Mouse (Mus musculus): ENCODE data around the gene Klk15.

Klk15 gene

GRCm38 (mm10) chr7:43933440-43933839 is at the start of gene Klk15:
Gene Klk15, plus strand, starts transcription at chr7:43933740.
- no peaks in the 10 kb centered on the region for H3K36me3 ChIP-seq (ENCODE audit: control insufficient read depth, insufficient read depth, low read length, poor library complexity, severe bottlenecking)
- H3K27me3 ChIP-seq (ENCODE audit: control insufficient read depth, insufficient read depth, low read length, poor library complexity, severe bottlenecking): no peaks in the 10 kb centered on the region
- DNase-seq (ENCODE audit: low read depth, low spot score): no peak

DNA sequence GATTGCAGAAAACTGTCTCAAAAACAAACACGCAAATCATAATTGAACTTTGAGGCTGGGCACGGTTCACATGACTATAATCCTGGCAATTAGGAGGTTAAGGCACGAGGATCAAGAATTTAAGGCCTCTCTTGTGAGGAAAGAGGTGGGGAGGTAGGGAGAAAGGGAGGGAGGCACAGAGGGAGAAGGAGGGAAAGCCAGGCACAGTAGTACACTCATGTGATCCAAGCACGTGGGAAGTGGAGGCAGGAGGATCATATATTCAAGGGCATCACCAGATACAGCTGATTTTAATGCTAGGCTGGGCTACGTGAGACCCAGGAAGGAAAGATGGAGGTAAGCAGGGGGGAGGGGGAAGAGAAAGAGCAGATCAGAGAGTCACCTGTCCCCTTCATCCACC is 42.2 kb upstream of the Klk15 start:
- H3K27me3 ChIP-seq (ENCODE audit: control insufficient read depth, insufficient read depth, low read length, poor library complexity, severe bottlenecking): no peaks in the 10 kb centered on the region
- no peaks in the 10 kb centered on the region for H3K36me3 ChIP-seq (ENCODE audit: control insufficient read depth, insufficient read depth, low read length, poor library complexity, severe bottlenecking)
- no peak for DNase-seq (ENCODE audit: low read depth, low spot score)

DNA sequence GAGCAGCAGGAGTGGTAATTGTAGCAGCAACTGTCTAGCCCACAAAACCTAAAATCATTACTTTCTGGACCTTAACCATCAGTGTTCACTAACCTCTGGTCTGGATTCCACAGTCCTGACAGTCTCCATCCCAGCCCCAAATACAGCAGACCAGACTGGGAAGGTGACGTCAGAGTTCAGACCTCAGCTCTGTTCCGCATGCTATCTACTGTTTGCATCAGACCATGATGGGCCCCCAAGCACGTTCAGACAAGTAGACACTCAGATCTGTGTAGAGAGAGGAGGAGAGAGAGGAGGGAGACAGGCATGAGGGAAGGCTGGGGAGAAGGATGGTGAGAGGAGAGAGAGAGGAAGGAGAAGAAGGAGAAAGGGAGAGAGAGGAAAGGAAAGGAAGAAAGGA is 41.8 kb upstream of the Klk15 start:
- Histone ChIP-seq H3K27me3 (ENCODE audit: control insufficient read depth, insufficient read depth, low read length, poor library complexity, severe bottlenecking) (no peaks in the 10 kb centered on the region), H3K36me3 (ENCODE audit: control insufficient read depth, insufficient read depth, low read length, poor library complexity, severe bottlenecking) (no peaks in the 10 kb centered on the region)
- DNase-seq (ENCODE audit: low read depth, low spot score): no peak

- no peaks in the 10 kb centered on the region for H3K36me3 ChIP-seq (ENCODE audit: control insufficient read depth, insufficient read depth, low read length, poor library complexity, severe bottlenecking)
- H3K27me3 ChIP-seq (ENCODE audit: control insufficient read depth, insufficient read depth, low read length, poor library complexity, severe bottlenecking): no peaks in the 10 kb centered on the region
- DNase-seq (ENCODE audit: low read depth, low spot score): peak; percentile 74
Observed at GRCm38 (mm10) chr7:43894836-43895235, 38.7 kb upstream of the Klk15 start.

GRCm38 (mm10) chr7:43914821-43915220 is 18.7 kb upstream of the Klk15 start:
- Histone ChIP-seq H3K36me3 (ENCODE audit: control insufficient read depth, insufficient read depth, low read length, poor library complexity, severe bottlenecking) (no peaks in the 10 kb centered on the region), H3K27me3 (ENCODE audit: control insufficient read depth, insufficient read depth, low read length, poor library complexity, severe bottlenecking) (no peaks in the 10 kb centered on the region)
- DNase-seq (ENCODE audit: low read depth, low spot score): no peak

- H3K36me3 ChIP-seq (ENCODE audit: control insufficient read depth, insufficient read depth, low read length, poor library complexity, severe bottlenecking): no peaks in the 10 kb centered on the region
- no peak for DNase-seq (ENCODE audit: low read depth, low spot score)
Observed at GRCm38 (mm10) chr7:43918426-43918825, 15.1 kb upstream of the Klk15 start.

GRCm38 (mm10) chr7:43918871-43919270 is 14.7 kb upstream of the Klk15 start:
- H3K36me3 ChIP-seq (ENCODE audit: control insufficient read depth, insufficient read depth, low read length, poor library complexity, severe bottlenecking): no peaks in the 10 kb centered on the region

More at GRCm38 (mm10) chr7:43918426-43918825, 15.1 kb upstream of the Klk15 start:
- no peaks in the 10 kb centered on the region for H3K27me3 ChIP-seq (ENCODE audit: control insufficient read depth, insufficient read depth, low read length, poor library complexity, severe bottlenecking)

DNA sequence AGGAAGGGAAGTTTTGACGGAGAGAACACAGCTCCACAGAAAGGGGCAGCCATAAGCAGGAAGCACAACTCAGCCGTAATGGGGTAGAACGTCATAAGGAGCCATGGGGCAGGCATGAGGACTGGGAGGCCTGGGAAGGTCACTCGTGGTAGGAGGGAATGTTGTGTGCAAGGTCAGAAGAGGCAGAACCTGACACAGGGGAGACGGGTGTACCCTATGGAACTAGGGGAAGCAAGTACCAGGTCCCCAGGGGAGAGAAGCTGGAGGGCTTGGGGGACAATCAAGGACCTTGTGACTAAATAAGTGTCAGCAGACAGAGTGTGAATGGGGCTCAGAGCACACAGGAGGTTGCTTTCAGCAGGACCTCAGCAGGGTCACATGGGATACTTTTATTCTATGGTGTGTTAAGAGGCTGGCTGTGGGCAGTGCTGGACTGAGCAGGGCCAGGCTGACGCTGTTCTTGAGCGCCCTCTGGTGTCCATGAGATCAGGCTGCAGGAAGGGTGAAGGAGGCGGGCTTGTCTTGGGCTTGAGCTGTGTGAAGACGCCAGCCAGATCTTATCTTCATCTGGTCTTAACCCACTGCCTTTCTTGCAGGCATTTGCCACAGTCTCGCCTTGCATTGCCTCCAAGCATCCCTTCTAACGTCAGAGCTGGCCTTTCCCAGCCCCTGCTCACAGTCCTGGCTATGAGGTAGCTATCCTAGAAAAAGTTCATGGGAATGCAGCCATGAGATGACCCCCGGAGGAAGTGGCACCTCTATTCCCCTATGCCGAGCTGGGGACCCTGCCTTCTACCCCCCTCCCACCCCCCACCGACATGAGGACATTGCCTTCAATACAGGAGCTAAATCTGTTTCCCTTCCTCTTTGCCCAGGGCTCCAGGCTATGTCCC is 13.7 kb upstream of the Klk15 start:
- H3K27me3 ChIP-seq (ENCODE audit: control insufficient read depth, insufficient read depth, low read length, poor library complexity, severe bottlenecking): no peaks in the 10 kb centered on the region
- no peaks in the 10 kb centered on the region for H3K36me3 ChIP-seq (ENCODE audit: control insufficient read depth, insufficient read depth, low read length, poor library complexity, severe bottlenecking)
- DNase-seq (ENCODE audit: low read depth, low spot score): peak; percentile 61

More at GRCm38 (mm10) chr7:43918871-43919270, 14.7 kb upstream of the Klk15 start:
- H3K27me3 ChIP-seq (ENCODE audit: control insufficient read depth, insufficient read depth, low read length, poor library complexity, severe bottlenecking): no peaks in the 10 kb centered on the region
- DNase-seq (ENCODE audit: low read depth, low spot score): no peak

DNA sequence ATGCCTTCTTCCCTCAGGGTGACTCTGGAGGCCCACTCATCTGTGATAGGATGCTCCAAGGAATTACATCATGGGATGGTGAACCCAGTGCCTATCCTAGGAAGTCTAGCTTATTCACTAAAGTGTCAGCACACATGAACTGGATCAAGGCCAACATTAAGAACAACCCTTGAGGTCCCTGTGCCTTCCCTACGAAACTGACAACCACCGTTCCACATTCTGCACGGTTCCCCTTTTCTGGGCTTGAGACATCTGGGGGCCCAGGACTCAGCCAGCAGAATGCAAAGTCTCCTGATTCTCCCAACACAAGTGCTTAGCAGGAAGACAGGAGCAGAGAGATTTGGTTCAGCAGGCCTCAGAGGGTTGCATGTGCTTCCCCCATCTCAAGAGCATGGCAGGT is 13.0 kb upstream of the Klk15 start:
- no peaks in the 10 kb centered on the region for H3K36me3 ChIP-seq (ENCODE audit: control insufficient read depth, insufficient read depth, low read length, poor library complexity, severe bottlenecking)
- no peak for DNase-seq (ENCODE audit: low read depth, low spot score)
- H3K27me3 ChIP-seq (ENCODE audit: control insufficient read depth, insufficient read depth, low read length, poor library complexity, severe bottlenecking): no peaks in the 10 kb centered on the region

DNA sequence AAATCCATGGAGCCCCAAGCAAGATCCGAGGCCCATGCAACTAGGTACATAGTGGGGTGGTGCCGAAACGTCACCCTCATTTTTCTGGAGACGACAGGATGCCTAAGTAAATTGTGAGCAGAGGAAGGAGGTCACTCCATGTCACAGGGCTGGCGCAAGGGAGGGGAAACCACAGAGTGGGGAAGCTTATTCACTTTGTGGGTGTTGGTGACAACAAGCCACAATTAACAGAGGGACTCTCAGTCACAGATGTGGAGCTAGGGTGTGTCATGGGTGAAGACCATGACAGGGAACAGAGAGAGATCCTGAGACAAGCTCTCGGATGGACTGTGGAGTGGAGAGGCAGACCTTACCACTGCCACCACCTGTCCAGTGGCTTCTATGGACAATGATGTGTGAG is 12.5 kb upstream of the Klk15 start:
- Histone ChIP-seq H3K27me3 (ENCODE audit: control insufficient read depth, insufficient read depth, low read length, poor library complexity, severe bottlenecking) (no peaks in the 10 kb centered on the region), H3K36me3 (ENCODE audit: control insufficient read depth, insufficient read depth, low read length, poor library complexity, severe bottlenecking) (no peaks in the 10 kb centered on the region)
- DNase-seq (ENCODE audit: low read depth, low spot score): no peak

DNA sequence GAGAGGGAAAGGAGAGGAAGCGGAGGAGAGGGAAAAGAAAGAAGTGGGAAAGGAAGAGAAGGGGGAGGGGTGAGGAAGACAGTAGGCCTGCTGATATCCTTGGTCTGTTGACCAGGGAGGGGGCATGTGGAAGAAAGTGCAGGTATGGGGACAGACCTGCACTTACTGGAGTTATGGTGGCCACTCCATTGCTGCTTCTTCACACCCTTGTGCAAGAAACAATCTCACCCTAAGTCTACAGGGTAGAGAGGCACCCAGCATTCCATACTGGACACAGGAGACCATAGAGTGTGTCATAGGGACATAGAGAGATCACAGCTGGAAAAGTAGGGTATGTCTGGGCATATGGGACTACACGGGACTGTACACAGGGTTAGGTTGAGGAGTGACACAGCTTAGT is 11.6 kb upstream of the Klk15 start:
- H3K36me3 ChIP-seq (ENCODE audit: control insufficient read depth, insufficient read depth, low read length, poor library complexity, severe bottlenecking): no peaks in the 10 kb centered on the region
- no peak for DNase-seq (ENCODE audit: low read depth, low spot score)
- no peaks in the 10 kb centered on the region for H3K27me3 ChIP-seq (ENCODE audit: control insufficient read depth, insufficient read depth, low read length, poor library complexity, severe bottlenecking)

DNA sequence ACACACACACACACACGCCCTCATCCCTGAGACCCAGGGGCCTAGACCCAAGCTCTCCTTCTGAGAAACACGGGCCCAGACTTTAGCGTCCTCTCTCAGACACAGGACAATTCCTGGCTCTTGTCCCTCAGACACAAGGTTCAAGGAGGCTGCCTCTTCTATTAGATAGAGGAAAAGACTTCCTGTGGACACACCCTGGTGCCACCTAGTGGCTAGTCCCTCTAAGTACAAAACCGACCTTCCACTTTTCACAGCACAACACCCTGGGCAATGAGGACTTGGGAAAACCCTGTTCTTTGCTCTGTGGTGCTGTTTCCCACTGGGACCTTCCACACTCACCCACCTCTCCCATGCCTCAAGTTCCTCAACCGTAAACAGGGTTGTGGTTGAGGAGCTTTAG is 7.6 kb upstream of the Klk15 start:
- Histone ChIP-seq H3K36me3 (ENCODE audit: control insufficient read depth, insufficient read depth, low read length, poor library complexity, severe bottlenecking) (no peaks in the 10 kb centered on the region), H3K27me3 (ENCODE audit: control insufficient read depth, insufficient read depth, low read length, poor library complexity, severe bottlenecking) (no peaks in the 10 kb centered on the region)
- DNase-seq (ENCODE audit: low read depth, low spot score): no peak

- no peaks in the 10 kb centered on the region for H3K27me3 ChIP-seq (ENCODE audit: control insufficient read depth, insufficient read depth, low read length, poor library complexity, severe bottlenecking)
- peak; percentile 36 for DNase-seq (ENCODE audit: low read depth, low spot score)
- H3K36me3 ChIP-seq (ENCODE audit: control insufficient read depth, insufficient read depth, low read length, poor library complexity, severe bottlenecking): no peaks in the 10 kb centered on the region
Observed at GRCm38 (mm10) chr7:43928521-43928920, 5.0 kb upstream of the Klk15 start.

DNA sequence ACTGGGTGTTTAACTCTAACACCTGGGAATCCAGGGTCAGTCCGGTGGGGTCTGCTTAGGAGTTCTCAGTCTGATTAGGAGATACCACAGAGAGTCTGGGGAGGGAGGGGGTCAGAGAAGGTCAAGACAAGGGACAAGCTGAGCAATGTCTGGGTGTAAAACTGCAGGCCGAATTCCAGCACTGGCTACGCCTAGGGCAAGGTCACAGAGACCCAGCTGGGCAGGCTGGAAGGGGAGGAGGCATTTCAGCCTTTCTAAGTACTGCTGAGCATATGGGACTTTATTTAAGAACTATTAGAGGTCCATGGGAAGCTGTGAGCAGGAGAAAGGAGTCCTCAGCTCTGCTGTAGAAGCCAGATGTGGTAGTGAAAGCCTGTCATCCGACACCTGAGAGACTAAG is 1.2 kb upstream of the Klk15 start:
- DNase-seq (ENCODE audit: low read depth, low spot score): no peak
- no peaks in the 10 kb centered on the region for H3K27me3 ChIP-seq (ENCODE audit: control insufficient read depth, insufficient read depth, low read length, poor library complexity, severe bottlenecking)
- H3K36me3 ChIP-seq (ENCODE audit: control insufficient read depth, insufficient read depth, low read length, poor library complexity, severe bottlenecking): no peaks in the 10 kb centered on the region

DNA sequence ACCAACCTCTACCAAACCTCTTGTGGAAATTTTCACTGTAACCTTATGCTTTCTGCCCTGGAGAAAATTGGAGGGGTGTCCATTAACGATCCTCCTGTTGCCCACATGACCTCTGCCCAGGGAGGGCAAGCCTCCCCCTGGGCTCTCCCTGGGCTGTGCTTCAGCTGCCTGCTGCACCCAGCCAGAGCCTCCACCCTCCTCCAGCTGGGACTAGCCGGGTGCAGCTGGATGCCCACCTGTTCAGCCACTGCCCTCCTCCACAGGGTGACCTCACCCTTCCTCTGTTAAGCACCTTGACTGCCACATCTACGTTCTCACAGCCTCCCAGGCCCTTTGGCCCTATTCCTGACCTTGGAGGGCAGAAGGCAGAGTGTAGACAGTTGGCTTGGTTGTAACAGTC is 1.2 kb downstream of the Klk15 start:
- no peak for DNase-seq (ENCODE audit: low read depth, low spot score)
- Histone ChIP-seq H3K27me3 (ENCODE audit: control insufficient read depth, insufficient read depth, low read length, poor library complexity, severe bottlenecking) (no peaks in the 10 kb centered on the region), H3K36me3 (ENCODE audit: control insufficient read depth, insufficient read depth, low read length, poor library complexity, severe bottlenecking) (no peaks in the 10 kb centered on the region)

GRCm38 (mm10) chr7:43936551-43936950 is 3.0 kb downstream of the Klk15 start:
- Histone ChIP-seq H3K27me3 (ENCODE audit: control insufficient read depth, insufficient read depth, low read length, poor library complexity, severe bottlenecking) (no peaks in the 10 kb centered on the region), H3K36me3 (ENCODE audit: control insufficient read depth, insufficient read depth, low read length, poor library complexity, severe bottlenecking) (no peaks in the 10 kb centered on the region)
- no peak for DNase-seq (ENCODE audit: low read depth, low spot score)
